Mouse (Mus musculus) T-cell, adult 66 days (primary cell): Measurements from ENCODE around the gene Ccpg1. TPM values are rescaled to one million over a fixed set of nuclear protein-coding genes. Genes with fewer than 3 reads are reported as not detected.

Source experiments
- total RNA-seq, 2 experiments: library from RNA; stranded (reverse); gene quantifications; 3 replicates in 1 of 2; 4 replicates in 1 of 2; pipeline ENCODE4 v1.2.4; 2023

Gene Ccpg1
- total RNA-seq = 100 to 1,000 TPM in 1 of 2 experiments, 10 to 100 TPM in 1; 91.2 to 107 TPM

GRCm38 (mm10) chr9:72985250-72986220, at the start of gene Ccpg1, which contains the start of gene Ccpg1os:
TSS of gene Ccpg1 (plus strand) at chr9:72985429.
TSS of gene Ccpg1os (minus strand) at chr9:72985382.

DNA sequence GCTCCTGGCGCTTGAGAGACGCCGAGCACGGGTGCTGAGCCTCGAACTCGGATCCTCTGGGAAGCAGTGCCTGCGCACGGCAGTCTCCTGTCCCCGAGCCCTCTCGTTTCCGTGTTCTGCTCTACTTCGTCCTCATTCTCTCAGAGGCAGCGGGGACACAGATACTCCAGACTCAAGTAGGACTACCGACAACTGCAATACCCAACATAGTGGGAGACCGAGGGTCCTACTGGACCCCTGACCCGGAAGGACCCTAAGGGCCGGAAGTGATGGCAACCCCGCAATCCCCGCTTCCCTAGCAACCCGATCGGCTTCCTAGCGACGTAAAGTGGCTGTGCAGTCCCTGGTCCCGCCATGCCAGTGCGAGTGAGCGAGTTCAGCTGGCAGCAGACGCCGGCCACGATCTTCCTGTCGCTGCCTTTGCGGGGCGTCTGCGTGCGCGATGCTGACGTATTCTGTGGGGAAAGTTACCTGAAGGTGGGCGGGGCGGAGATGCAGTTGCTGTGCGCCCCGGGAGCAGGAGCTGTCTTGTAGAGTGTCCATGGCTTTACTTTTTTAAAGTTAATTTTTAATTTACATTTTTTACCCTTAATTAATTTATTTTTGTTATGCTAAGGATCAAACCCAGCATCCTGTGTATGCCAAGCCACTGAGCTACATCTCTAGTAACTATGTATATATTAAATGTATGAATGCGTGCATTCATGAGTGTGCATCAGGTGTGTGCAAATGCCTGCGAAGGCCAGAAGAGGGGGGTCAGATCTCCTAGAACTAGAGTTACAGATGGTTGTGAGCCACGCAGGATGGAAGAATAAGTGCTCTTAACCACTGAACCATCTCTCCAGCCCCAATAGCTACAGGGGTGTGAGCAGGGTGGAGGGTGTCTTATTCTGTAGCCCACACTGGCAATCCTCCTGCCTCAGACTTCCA, 26.4 kb upstream of the Ccpg1 start, which contains the start of the genes Dyx1c1 and Gm44503:
Gene Dyx1c1, plus strand, starts transcription at position 265 of the 930 bp plus-strand sequence.
Gene Gm44503, plus strand, starts transcription at position 332 of the 930 bp plus-strand sequence.

GRCm38 (mm10) chr9:73040080-73040479, 54.9 kb downstream of the Ccpg1 start, which contains the start of gene Pigb:
TSS of gene Pigb (minus strand) at chr9:73040378.

DNA sequence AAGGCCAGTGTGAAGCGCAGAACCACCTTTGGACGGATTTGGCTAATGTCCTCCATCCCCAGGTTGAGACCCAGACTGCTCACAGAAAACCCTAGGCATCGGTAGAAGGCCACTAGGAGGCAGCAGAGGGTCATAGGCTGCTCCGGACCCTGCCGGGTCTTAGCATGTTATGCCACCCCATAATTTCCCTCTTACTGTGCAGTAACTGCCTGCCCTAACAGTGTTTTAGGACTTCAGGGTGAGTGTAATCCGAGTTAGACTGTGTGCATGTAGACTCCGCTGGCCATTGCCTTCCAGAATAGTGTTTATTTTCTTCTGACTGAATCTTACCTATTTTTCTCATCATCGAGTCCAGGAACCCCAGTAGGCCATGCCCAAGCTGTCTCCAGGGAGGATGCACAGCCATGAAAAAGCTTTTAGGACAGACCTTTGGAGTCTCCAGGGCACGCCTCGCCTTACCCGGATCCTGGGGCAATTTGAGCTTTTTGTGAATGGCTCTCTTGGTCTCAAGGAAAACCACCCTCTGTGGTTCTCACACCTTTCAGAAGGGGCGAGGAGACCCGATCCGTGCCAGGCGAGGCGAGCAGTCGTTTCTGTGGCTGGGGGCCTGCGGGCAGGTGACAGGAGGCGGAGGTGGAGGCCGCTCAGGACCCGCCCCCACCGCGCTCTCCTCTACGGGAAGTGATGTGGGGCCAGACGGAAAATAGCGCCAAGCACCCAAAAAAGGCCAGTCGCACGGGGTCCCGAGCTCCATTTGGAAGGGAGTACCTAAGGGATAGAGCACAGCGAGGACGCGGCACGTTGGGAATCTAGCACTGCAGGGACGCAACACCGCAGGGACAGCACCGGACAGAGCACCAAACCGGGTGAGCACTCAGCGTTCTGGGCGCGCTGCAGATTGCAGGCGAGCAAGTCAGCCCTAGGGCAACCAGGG, 59.2 kb downstream of the Ccpg1 start, which contains the start of gene Rab27a:
Gene Rab27a, plus strand, starts transcription at position 709 of the 934 bp plus-strand sequence.

Other genes with a start within 250 kb of the Ccpg1 start
- gene Prtg, start 178.6 kb upstream of the Ccpg1 start, total RNA-seq = under 1 TPM; 0.09 TPM
- gene Pygo1, start 59.8 kb upstream of the Ccpg1 start, total RNA-seq = not detected
- 1 to 10 TPM; 1.7 TPM for gene Dyx1c1, start 26.6 kb upstream of the Ccpg1 start, total RNA-seq
- not detected for gene Gm44503, start 26.6 kb upstream of the Ccpg1 start, total RNA-seq
- gene Ccpg1os, start within 50 bp of the Ccpg1 start, total RNA-seq = 1 to 10 TPM; 4.7 to 6.0 TPM
- 10 to 100 TPM; 15.1 to 18.4 TPM for gene Pigb, start 54.9 kb downstream of the Ccpg1 start, total RNA-seq
- 10 to 100 TPM; 60.2 to 65.5 TPM for gene Rab27a, start 59.4 kb downstream of the Ccpg1 start, total RNA-seq
- 10 to 100 TPM in 1 of 2 experiments, 1 to 10 TPM in 1; 9.6 to 10.9 TPM for gene Khdc3, start 116.4 kb downstream of the Ccpg1 start, total RNA-seq
- gene Gm20509, start 117.0 kb downstream of the Ccpg1 start, total RNA-seq = not detected
- gene Rsl24d1, start 128.0 kb downstream of the Ccpg1 start, total RNA-seq = 10 to 100 TPM; 71.7 to 73.4 TPM